Mouse (Mus musculus) ZHBTc4 (cell line): Measurements from ENCODE around the gene Slc9a3r1.

Experiments
- DNase-seq: peaks from one replicate; pipeline ENCODE4 v3.0.0-alpha.2; 2011; ENCODE audit warnings: low read depth, low spot score

The Slc9a3r1 gene

DNA sequence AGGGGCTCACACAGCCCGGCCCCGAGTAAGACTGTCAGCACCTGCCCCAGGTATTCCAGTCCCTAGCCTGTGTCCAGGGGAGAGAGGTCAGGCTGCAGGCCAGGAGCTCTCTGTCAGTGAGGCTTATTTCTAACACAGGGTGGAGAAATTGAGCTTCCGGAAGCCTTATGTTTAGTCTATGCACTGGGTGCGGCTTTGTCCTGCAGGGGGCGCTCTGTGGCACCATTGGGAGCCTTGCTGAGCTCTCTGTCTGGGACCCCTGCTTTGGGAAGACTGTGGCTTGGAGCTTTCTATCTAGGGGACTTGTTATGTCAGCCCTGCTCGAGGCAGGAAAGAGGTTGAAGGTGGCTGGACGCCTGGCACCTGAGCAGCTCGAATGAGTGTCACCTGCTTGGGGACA lies 61.7 kb downstream of the Slc9a3r1 start:
- peak; percentile 82 for DNase-seq

DNA sequence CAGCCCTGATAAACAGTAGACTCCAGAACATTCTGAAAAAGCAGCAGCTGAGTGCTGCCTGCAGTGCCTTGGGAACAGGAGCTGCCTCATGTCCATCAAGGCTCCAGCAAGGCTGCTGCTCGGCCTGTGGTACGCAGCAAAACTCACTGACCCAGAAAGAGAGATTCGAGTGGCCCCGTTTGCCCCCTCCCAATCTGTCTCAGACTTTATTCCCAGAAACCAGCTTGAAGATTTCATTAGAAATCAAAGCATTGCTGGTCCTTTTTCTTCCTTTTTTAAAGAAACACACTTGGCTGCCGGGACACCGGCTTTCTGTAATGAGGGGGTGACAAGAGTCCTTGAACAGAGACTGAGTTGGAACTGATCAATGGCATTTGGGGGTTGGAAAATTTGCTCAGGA lies 62.2 kb downstream of the Slc9a3r1 start:
- DNase-seq, result no peak

DNA sequence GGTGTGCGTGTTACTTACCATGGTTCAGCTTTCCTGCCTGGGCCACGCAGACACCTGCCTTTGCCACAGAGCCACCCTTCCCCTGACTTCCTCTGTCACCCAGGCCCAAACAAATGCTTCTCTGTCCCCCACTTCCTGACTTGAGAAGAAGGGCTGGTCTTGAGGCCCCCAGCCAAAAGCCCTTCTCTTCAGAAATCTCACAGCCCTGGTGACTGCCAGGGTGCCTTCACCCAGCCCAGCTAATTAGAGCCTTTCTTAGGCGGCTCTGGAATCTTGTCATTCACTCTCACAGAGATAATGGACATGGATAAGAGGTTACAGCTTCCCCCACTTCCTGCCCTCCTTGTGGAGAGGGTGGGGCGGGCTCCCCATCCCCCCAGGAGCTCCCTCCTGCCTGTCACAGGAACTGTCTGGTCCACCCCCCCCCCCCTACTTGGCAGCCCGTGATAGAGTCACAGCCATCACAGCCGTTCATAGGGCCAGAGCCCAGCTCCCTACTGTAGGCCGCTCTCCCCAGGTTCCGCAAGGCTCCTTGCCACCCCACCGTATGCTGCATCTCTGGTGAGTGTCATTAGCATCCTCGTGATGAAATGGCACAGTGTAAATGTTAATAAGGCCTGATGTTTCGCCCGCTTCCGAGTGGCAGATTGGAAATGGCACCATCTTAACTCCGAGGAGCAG lies 63.8 kb downstream of the Slc9a3r1 start:
- peak; percentile 60 for DNase-seq

DNA sequence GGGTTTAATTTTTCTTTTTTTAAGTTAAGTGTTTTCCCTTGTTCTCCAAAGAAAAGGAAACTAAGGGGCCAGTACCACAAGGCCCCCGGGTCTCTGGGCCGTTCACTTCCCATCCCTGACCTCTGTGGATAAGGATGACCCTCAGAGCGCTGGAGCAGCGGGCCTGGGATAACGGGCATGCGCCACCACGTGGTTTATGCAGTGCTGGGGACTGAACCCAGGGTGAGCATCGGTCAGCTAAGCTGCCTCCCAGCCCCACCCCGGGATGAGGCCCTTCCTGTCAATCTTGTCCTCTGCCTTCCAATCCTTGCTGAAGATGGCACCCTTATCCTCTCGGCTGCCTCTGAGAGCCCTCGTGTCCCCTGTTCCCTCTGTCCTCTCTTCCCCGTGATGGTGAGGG lies 64.5 kb downstream of the Slc9a3r1 start:
- DNase-seq, result no peak

DNA sequence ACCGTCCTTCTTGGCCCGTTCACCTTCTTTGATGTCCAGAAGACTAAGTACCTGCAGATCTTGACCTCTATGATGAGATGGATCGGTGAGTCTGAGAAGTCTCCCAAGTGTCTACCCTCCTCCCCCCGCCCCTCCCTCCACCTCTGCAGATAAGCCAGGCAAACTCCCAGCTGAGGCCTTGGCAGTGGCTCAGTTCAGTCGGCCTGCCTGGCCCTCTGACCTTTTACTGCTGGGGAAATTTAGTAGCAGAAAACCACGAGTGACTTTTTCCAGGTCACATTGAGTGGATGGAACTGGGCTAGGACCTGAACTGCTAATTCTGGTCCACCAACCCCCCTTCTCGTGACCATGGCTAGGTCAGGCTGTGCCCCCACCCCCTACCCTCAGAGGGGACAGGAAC lies 65.3 kb downstream of the Slc9a3r1 start:
- no peak for DNase-seq

DNA sequence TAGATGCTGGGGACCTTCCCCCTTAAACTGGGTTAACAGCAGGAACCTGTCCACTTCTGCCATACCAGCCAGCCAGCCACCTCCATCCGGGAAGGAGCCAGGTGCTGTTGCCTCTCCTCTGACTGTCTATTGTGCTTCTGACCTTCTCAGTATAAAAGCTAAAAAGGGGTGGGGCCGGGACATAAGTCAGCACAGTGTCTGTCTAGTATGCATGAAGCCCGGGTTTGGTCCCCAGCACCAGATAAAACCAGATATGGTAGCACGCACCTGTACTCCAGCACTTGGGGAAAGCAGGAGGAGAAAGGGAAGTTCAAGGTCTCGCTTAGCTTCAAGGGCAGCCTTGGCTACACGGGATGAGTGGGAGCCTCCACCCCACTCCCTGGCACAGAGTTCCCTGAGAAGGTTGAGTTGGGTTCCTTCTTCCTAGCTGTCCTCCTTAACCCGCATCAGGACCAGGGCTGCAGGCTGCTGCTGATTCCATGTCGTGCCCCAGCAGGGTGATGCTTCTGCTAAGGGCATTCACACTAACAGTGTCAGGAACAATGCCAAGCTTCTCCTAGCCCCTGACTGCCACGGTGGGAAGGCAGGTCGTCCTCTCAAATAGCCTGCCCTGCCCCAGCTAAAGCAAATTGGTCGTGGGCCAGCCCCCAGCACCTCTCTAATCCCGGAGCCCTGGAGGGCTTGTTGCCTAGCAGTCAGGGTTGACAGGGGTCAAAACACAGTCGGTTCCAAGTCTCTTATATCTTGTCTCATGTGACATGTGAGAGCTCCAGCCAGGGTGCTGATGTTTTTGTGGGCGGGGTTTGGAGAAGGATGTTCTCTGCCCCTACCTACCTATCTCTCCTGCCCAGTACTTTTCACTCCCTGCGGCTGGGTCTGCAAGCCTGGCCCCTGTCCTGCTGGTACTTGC lies 66.1 kb downstream of the Slc9a3r1 start:
- peak; percentile 92 for DNase-seq
